Mouse (Mus musculus): ENCODE results near the gene Gm27179.
"Not testable (repeated sequence)": the region's sequence is repeated elsewhere in the genome, so short reads cannot be mapped to it uniquely, and the experiment has no call there.

Gm27179 gene

DNA sequence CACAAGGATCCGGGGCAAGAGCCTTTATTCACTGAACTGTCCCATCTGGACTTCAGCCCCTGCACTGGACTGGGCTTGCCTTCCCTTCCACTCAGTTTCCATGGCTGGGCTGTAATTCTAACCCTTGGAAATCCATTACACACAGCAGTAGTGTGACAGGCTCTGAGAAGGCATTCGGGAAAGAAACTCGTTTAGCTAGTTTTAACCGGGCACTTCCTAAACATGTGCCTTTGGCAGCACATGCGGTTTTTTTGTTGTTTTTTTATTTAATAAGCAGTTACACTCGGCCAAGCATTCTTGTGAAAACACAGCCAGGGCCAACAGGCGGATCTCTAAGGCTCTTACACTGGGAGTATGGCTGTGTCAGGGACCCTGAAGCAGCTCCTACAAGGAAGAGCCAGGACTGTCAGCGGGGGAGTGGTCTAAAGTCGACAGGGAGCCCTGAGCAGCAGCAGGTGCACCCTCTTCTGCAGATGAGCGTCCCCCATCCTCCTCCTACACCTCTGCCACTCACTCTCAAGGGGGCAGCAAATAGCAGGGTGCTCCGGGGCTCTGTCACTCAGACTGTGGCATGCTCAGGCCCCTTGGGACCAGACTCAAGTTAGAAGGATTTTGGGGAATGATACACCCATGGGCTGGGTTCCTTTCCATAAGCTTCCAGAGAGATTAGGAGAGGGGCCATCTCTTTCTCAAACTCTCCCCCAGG lies 38.3 kb downstream of the Gm27179 start:
- not testable (repeated sequence) for DNase-seq (ENCODE audit: extremely low spot score, low read depth, low spot score)

DNA sequence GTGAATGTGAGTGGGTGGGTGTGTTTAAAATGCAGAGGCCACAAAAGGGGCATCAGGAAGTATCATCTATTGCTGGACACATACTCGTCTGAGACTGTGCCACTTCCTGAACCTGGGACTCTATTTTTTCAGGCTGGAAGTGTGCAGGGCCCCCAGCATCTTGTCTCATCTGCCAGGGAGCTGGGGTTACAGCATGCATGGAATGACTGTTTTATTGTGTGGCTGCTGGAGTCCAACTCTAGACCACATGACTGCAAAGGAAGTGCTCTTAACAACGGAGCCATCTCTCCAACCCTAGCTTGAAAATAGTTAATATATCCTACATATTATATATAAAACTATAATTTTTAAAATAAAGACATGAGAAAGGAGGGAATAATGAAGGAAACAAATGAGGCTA lies 39.0 kb downstream of the Gm27179 start:
- not testable (repeated sequence) for DNase-seq (ENCODE audit: extremely low spot score, low read depth, low spot score)

DNA sequence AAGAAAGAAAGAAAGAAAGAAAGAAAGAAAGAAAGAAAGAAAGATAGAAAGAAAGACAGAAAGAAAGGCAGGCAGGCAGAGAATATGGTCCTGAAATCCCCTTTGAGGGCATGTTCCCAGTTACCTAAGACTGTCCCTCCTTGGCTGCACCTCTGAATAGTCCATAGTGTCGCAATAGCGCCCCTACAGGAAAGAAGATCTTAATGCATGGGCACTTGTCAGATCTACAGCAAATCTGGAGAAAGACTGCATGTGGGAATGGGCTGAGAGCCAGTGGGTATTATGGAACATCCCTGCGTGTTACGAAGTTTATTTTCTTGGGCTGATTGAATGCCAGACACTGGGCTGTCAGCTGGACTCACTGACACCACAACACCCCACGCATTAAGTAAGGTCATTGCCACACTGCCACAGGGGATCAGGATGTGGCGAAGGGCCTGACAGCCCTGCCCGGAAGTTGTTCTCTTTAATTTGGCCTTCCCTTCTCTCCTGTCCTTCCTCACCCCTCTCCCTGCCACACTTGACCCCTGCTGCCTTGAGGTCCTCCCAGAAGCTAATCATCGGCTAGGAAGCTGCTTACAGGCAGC lies 42.1 kb downstream of the Gm27179 start:
- DNase-seq (ENCODE audit: extremely low spot score, low read depth, low spot score) = not testable (repeated sequence)

DNA sequence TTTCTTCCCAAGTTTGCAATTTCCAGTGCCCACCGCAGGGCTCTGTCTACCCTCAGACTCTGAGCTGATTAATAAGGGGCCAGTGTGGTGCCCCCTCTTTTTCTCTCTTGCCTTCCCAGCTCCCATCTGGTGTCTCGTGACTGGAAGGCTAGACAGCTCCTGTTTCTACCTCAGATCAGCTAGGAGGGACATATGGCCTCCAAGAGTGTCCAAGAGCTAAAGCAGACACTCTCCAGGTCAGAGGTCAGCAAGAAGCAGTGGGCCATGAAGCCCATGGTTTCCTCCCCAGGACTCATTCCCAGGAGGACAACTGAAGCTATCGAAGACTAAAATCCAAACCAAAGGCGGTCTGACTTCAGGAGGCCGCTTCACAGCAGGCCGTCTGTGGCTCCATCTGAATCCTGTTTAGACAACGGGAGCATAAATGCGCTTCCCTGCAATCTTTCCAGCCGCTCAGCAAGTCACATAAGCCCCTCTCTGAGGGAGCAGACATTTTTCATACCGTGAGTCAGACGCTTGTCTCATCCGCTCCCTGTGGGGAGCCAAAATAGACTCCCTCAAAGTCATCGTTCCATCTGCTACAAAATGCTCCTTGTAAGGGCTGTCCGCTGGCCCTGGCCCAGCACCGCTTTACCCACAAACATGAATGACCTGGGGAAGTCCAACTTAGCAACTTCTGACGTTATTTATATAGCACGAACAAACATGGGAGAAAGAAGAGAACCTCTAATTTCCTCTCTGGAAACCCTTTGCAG lies 44.6 kb downstream of the Gm27179 start:
- DNase-seq (ENCODE audit: extremely low spot score, low read depth, low spot score) = not testable (repeated sequence)

DNA sequence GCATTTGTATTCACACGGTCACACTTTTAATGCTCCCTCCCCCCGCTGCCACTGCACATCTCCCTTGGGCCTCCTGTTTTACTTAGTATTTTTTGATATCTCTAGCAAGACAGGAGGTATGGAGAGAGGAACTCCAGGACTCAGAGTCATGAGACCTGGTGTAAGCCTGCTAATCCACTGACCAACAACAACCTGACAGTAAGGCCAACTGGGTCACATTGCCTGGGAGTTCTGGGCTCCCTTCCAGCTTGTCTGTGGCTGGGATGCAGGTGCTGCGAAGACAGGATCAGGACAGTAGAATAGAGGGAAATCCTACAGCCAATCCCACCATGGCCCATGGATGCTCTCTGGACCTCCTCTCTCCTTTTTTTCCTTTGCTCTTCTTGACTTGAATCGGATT lies 47.9 kb downstream of the Gm27179 start:
- not testable (repeated sequence) for DNase-seq (ENCODE audit: extremely low spot score, low read depth, low spot score)
